ENCODE assay signal across 15 mouse cellular contexts in genomic region chr4:106634086-106634479, GRCm38 (mm10). TPM values are rescaled to one million over a fixed set of nuclear protein-coding genes. Genes with fewer than 3 reads are reported as not detected.
DNase-seq lines count a peak whose midpoint lies in the region; ATAC-seq and TF ChIP-seq lines count a peak whose summit lies in the region.
"Had no signal": no experiment of that assay in that cellular context is flagged by ENCODE, and none has a peak within 500 bp of the region (broad histone marks: within the 10 kb centered on the region; RNA-seq: fewer than 3 reads in every experiment).

No protein-coding gene starts in this region.

- no peak for DNase-seq in intestine, embryonic 14.5 days (ENCODE audit: low spot score)
- peak; percentile 48 for DNase-seq in right cerebral cortex, postnatal 4 days
- DNase-seq in right cerebral cortex, adult 18-20 months: no peak
- DNase-seq in midbrain, embryonic 10.5 days (ENCODE audit: low spot score): no peak
- no peak for DNase-seq in T-cell, adult 2 months (ENCODE audit: low spot score)
- DNase-seq in gastrocnemius, postnatal 10 days: no peak
- DNase-seq: adrenal gland, postnatal 36 days; cerebellum, adult 9-10 months; kidney, postnatal 10 days; lung, postnatal 14 days; thymus, postnatal 36 days had no signal

- TF ChIP-seq CTCF in intestine, postnatal 0 days (IDR thresholded peaks at IDR 0.05; ENCODE audit: low read depth): no peak

- WGBS in intestine, embryonic 14.5 days: 37% methylated on average over 9 of the region's 9 CpGs
- WGBS in intestine, postnatal 0 days: 48% methylated on average over 9 of the region's 9 CpGs
- 52% methylated on average over 9 of the region's 9 CpGs for WGBS in midbrain, embryonic 10.5 days

- H3K27ac ChIP-seq in intestine, embryonic 14.5 days (ENCODE audit: low read depth): peak overlapping the region; percentile 69; the same call in 1 of the 2 replicates
- no peak overlapping the region for H3K27ac ChIP-seq in intestine, postnatal 0 days (ENCODE audit: low read depth, low read length)
- 0 out of 2 replicates have a peak overlapping the region, but pooled peaks have one; percentile 49 for H3K27ac ChIP-seq in midbrain, embryonic 10.5 days (replicated peaks)

- peaks cover 31% of the 10 kb centered on the region for H3K4me1 ChIP-seq in intestine, embryonic 14.5 days (replicated peaks; ENCODE audit: control insufficient read depth, insufficient read depth, low read length)
- H3K4me1 ChIP-seq in intestine, postnatal 0 days (replicated peaks; ENCODE audit: control insufficient read depth, insufficient read depth, low read length): peaks cover 6% of the 10 kb centered on the region
- peaks cover 22% of the 10 kb centered on the region for H3K4me1 ChIP-seq in midbrain, embryonic 10.5 days

- H3K36me3 ChIP-seq in intestine, embryonic 14.5 days (ENCODE audit: control insufficient read depth, insufficient read depth, low read length): no peaks in the 10 kb centered on the region
- H3K36me3 ChIP-seq in intestine, postnatal 0 days (ENCODE audit: control insufficient read depth, insufficient read depth): peaks cover 20% of the 10 kb centered on the region; the same call in 1 of the 2 replicates
- H3K36me3 ChIP-seq in midbrain, embryonic 10.5 days: no peaks in the 10 kb centered on the region

- ATAC-seq in intestine, embryonic 14.5 days (replicated peaks; ENCODE audit: low FRiP score, low TSS enrichment, low read depth): no peak
- ATAC-seq in intestine, postnatal 0 days: no peak

- H3K9me3 ChIP-seq in intestine, embryonic 14.5 days (ENCODE audit: control insufficient read depth, low read length): no peaks in the 10 kb centered on the region
- H3K9me3 ChIP-seq in intestine, postnatal 0 days (ENCODE audit: control insufficient read depth): no peaks in the 10 kb centered on the region
- 0 out of 2 replicates have a peak, but pooled peaks cover 3% of the 10 kb centered on the region for H3K9me3 ChIP-seq in midbrain, embryonic 10.5 days (replicated peaks)

- no peak overlapping the region for H3K4me3 ChIP-seq in intestine, embryonic 14.5 days (ENCODE audit: low read depth, low read length)
- no peak overlapping the region for H3K4me3 ChIP-seq in intestine, postnatal 0 days (ENCODE audit: low read depth, low read length)
- no peak overlapping the region for H3K4me3 ChIP-seq in midbrain, embryonic 10.5 days
- H3K4me3 ChIP-seq: myocyte had no signal

- H3K27me3 ChIP-seq in intestine, embryonic 14.5 days (replicated peaks; ENCODE audit: control insufficient read depth, insufficient read depth, low read length): no peaks in the 10 kb centered on the region
- H3K27me3 ChIP-seq in intestine, postnatal 0 days (replicated peaks; ENCODE audit: control insufficient read depth, insufficient read depth, low read length): no peaks in the 10 kb centered on the region
- H3K27me3 ChIP-seq in midbrain, embryonic 10.5 days (ENCODE audit: low read depth, poor library complexity, severe bottlenecking): peaks cover 3% of the 10 kb centered on the region; the same call in 1 of the 2 replicates

- no peak overlapping the region for H3K9ac ChIP-seq in intestine, embryonic 14.5 days (ENCODE audit: low read length)
- no peak overlapping the region for H3K9ac ChIP-seq in intestine, postnatal 0 days (ENCODE audit: low read depth, low read length)

- no peak overlapping the region for H3K4me2 ChIP-seq in intestine, embryonic 14.5 days (ENCODE audit: low read length)
- H3K4me2 ChIP-seq in intestine, postnatal 0 days (replicated peaks; ENCODE audit: low read depth): no peak overlapping the region

RNA-seq across cellular contexts. Expression of gene Ttc22, which starts 11.9 kb away (rescaled TPM):
- 1.1 and 2.0 TPM in 2 replicates for polyA plus RNA-seq in intestine, embryonic 14.5 days (2014; fragmentation: Nextera tagmentation; extraction: Ambion mirVana)
- 61.9 and 66.4 TPM in 2 replicates for polyA plus RNA-seq in intestine, postnatal 0 days (2015; fragmentation: Nextera tagmentation; extraction: Ambion mirVana)
- not detected in 2 replicates for polyA plus RNA-seq in midbrain, embryonic 10.5 days (2016; fragmentation: Nextera tagmentation; extraction: Ambion mirVana)
- under 1 TPM; 0.16 to 0.26 TPM for total RNA-seq in gastrocnemius, postnatal 10 days (2021)
- total RNA-seq: adrenal gland, postnatal 36 days had no signal

RNA-seq across cellular contexts. Expression of gene Pars2, which starts 16.8 kb away (rescaled TPM):
- 17.2 and 17.9 TPM in 2 replicates for polyA plus RNA-seq in intestine, embryonic 14.5 days (2014; fragmentation: Nextera tagmentation; extraction: Ambion mirVana)
- 6.7 TPM in 2 replicates for polyA plus RNA-seq in intestine, postnatal 0 days (2015; fragmentation: Nextera tagmentation; extraction: Ambion mirVana)
- 16.2 and 16.5 TPM in 2 replicates for polyA plus RNA-seq in midbrain, embryonic 10.5 days (2016; fragmentation: Nextera tagmentation; extraction: Ambion mirVana)
- 1 to 10 TPM; 3.9 to 4.5 TPM for total RNA-seq in gastrocnemius, postnatal 10 days (2021)

RNA-seq across cellular contexts. Expression of gene Lexm, which starts 17.0 kb away (rescaled TPM):
- polyA plus RNA-seq in intestine, embryonic 14.5 days (2014; fragmentation: Nextera tagmentation; extraction: Ambion mirVana): 0.39 TPM in 1 of 2 replicates, not detected in the other
- polyA plus RNA-seq in intestine, postnatal 0 days (2015; fragmentation: Nextera tagmentation; extraction: Ambion mirVana): not detected in 2 replicates
- not detected in 2 replicates for polyA plus RNA-seq in midbrain, embryonic 10.5 days (2016; fragmentation: Nextera tagmentation; extraction: Ambion mirVana)
- not detected for total RNA-seq in gastrocnemius, postnatal 10 days (2021)
- total RNA-seq: adrenal gland, postnatal 36 days; gastrocnemius, adult 18-20 months had no signal
- polyA plus RNA-seq: heart, embryonic 14.5 days; myocyte had no signal

RNA-seq across cellular contexts. Expression of gene Ttc4, which starts 44.7 kb away (rescaled TPM):
- polyA plus RNA-seq in intestine, embryonic 14.5 days (2014; fragmentation: Nextera tagmentation; extraction: Ambion mirVana): 82.0 and 83.1 TPM in 2 replicates
- polyA plus RNA-seq in intestine, postnatal 0 days (2015; fragmentation: Nextera tagmentation; extraction: Ambion mirVana): 29.7 and 35.0 TPM in 2 replicates
- 113 and 119 TPM in 2 replicates for polyA plus RNA-seq in midbrain, embryonic 10.5 days (2016; fragmentation: Nextera tagmentation; extraction: Ambion mirVana)
- 10 to 100 TPM; 22.1 to 26.7 TPM for total RNA-seq in gastrocnemius, postnatal 10 days (2021)

Comparison
In these comparisons a context has a peak if more than half of its experiments do, and no peak if none do; other contexts are left out.
1. RNA of gene Ttc22, which starts 11.9 kb away (polyA plus RNA-seq): 61.9 to 66.4 TPM in intestine, postnatal 0 days; 1.1 to 2.0 TPM in intestine, embryonic 14.5 days and not detected in midbrain, embryonic 10.5 days; every median in the first group is over 10 times any median in the second.